Mouse (Mus musculus) layer of hippocampus, postnatal 10 days (tissue): ENCODE results near the gene Fsd2. TPM values are rescaled to one million over a fixed set of nuclear protein-coding genes. Genes with fewer than 3 reads are reported as not detected.

Experiments used
- total RNA-seq, 2 experiments: library from RNA; stranded (reverse); gene quantifications; 2 replicates each; pipeline ENCODE4 v1.2.3; 2021

Fsd2 gene
- total RNA-seq, 2 experiments from 2014 or later, result 0.11 to 0.25 TPM

Other genes with a start within 250 kb of the Fsd2 start
- 100 to 1,000 TPM; 682 to 705 TPM for gene Rps17, start 221.7 kb downstream of the Fsd2 start, total RNA-seq
- 10 to 100 TPM; 37.5 to 43.0 TPM for gene Cpeb1, start 111.5 kb downstream of the Fsd2 start, total RNA-seq
- 100 to 1,000 TPM; 150 to 154 TPM for gene Ap3b2, start 73.0 kb downstream of the Fsd2 start, total RNA-seq
- not detected for gene BC048679, start 68.7 kb downstream of the Fsd2 start, total RNA-seq
- gene Whamm, start 4.3 kb upstream of the Fsd2 start, total RNA-seq, result 10 to 100 TPM; 15.3 to 19.9 TPM
- 100 to 1,000 TPM in 1 of 2 experiments, 10 to 100 TPM in 1; 96.8 to 103 TPM for gene Homer2, start 140.6 kb upstream of the Fsd2 start, total RNA-seq
- gene Ramac, start 196.0 kb upstream of the Fsd2 start, total RNA-seq, result 10 to 100 TPM; 52.3 to 58.1 TPM
- 10 to 100 TPM; 30.8 to 37.8 TPM for gene 3110040N11Rik, start 222.5 kb upstream of the Fsd2 start, total RNA-seq